Mouse (Mus musculus) neural tube, embryonic 13.5 days (tissue): ENCODE results near the gene Sacs. TPM values are rescaled to one million over a fixed set of nuclear protein-coding genes. Genes with fewer than 3 reads are reported as not detected.
"Not testable (repeated sequence)": the region's sequence is repeated elsewhere in the genome, so short reads cannot be mapped to it uniquely, and the experiment has no call there.

ENCODE experiments used
- ATAC-seq: fragments of 200-750 bp; cut with Nextera tagmentation; 2 replicates; pipeline ENCODE4 v1.8.0; 2017; ENCODE audit warnings: low read depth, mild to moderate bottlenecking, moderate TSS enrichment, moderate library complexity
- H3K27ac ChIP-seq: fragments of 300-500 bp; sonication (generic); replicated peaks from 2 replicates; pipeline ENCODE4 v1.5.1; 2015; ENCODE audit warnings: moderate library complexity, mild to moderate bottlenecking, inconsistent platforms
- H3K27me3 ChIP-seq: fragments of 300-500 bp; sonication (generic); 2 replicates; pipeline ENCODE4 v1.6.1; 2015; ENCODE audit warnings: mild to moderate bottlenecking, inconsistent platforms
- H3K36me3 ChIP-seq: fragments of 300-500 bp; sonication (generic); 2 replicates; pipeline ENCODE4 v1.6.1; 2015; ENCODE audit warnings: mild to moderate bottlenecking, inconsistent platforms
- H3K4me1 ChIP-seq: fragments of 300-500 bp; sonication (generic); replicated peaks from 2 replicates; pipeline ENCODE4 v1.6.1; 2015; ENCODE audit warnings: inconsistent platforms
- H3K4me2 ChIP-seq: fragments of 300-500 bp; sonication (generic); 2 replicates; pipeline ENCODE4 v1.6.1; 2015; ENCODE audit warnings: inconsistent platforms, mild to moderate bottlenecking, moderate library complexity
- H3K4me3 ChIP-seq: fragments of 300-500 bp; sonication (generic); 2 replicates; pipeline ENCODE4 v1.5.1; 2015; ENCODE audit warnings: mild to moderate bottlenecking, inconsistent platforms
- H3K9ac ChIP-seq: fragments of 300-500 bp; sonication (generic); 2 replicates; pipeline ENCODE4 v1.6.1; 2015; ENCODE audit warnings: moderate library complexity, mild to moderate bottlenecking, inconsistent platforms
- H3K9me3 ChIP-seq: fragments of 300-500 bp; sonication (generic); 2 replicates; pipeline ENCODE4 v1.6.1; 2016; ENCODE audit warnings: inconsistent platforms
- WGBS: fragments of 180-500 bp; shearing (Covaris S2); methylation state at CpG from one replicate; pipeline ENCODE4 v1.1.7; 2015; 5-methylcytosine and 5-hydroxymethylcytosine counted together
- polyA plus RNA-seq: library from polyadenylated mRNA; unstranded; fragments of >200 nt; fragmentation: Nextera tagmentation; extraction: Ambion mirVana; gene quantifications from 2 replicates; pipeline ENCODE4 v1.2.1, GENCODE M21; 2015

The Sacs gene
- 6.5 and 8.0 TPM in 2 replicates for polyA plus RNA-seq

DNA sequence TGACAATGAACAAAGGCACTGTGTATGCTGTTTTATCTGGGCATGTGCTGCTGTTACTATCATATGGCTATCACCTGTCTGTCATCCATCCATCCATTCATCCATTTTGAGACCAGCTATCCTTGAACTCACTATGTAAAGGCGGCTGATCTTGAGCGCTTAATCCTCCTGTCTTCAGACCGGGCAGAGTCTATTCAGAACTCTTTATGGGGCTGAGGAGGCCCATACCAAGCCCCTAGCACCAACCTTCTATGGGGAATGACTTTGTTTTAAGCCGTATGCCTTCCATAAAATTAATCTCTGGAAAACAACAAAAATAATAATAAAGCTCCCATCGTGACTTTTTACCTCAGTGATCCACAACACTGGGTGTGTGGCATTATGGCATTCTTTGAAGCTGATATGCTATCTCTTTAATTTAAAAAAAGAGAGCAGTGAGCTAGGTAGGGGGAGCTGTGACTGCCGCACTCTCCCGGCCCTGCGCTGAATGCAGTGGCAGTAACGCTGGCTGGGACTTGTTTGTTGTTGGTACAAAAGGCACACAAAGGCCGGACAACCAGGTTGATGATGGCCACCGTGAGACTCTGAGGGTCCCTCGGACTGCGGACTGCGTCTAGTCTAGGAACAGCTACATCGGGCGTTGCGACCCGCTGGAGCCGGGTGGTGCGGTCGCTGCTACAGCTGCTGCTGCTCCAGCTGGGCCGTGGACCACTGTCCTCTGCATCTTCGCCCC is at the start of gene Sacs:
Gene Sacs, plus strand, starts transcription at position 464 of the 733 bp plus-strand sequence.
- Histone ChIP-seq H3K27me3 (no peaks in the 10 kb centered on the region), H3K9me3 (no peaks in the 10 kb centered on the region), H3K27ac (peak within 1 kb of the TSS; percentile 82), H3K4me2 (peak within 1 kb of the TSS; percentile 63), H3K4me1 (peaks cover 22% of the 10 kb centered on the region), H3K36me3 (no peaks in the 10 kb centered on the region), H3K9ac (peak within 1 kb of the TSS; percentile 86), H3K4me3 (peak within 1 kb of the TSS; percentile 63)
- WGBS: 2% methylated on average over 23 of the region's 23 CpGs
- ATAC-seq: peak; percentile 93

DNA sequence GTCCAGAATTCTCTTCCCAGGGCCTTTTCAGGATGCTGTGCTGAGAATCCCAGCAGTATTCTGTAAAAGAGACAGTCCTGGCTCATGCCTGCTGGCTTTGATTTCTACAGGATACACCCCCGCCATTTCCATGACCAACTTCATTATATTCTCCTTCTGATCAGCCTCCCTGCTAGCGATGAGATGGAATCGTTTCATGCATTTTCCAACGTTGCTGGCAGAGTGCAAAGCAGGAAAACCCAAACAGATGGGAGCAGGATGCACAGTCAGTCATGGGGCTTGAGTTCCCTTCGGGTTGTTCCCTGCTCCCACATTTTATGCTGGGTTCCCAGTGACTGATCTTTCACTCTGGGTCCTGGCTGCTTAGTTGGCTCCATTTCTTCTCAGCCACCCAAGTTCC is 47.3 kb upstream of the Sacs start:
- Histone ChIP-seq H3K27ac (no peak overlapping the region), H3K36me3 (no peaks in the 10 kb centered on the region), H3K9me3 (no peaks in the 10 kb centered on the region), H3K4me3 (no peak overlapping the region), H3K4me2 (no peak overlapping the region), H3K9ac (no peak overlapping the region), H3K27me3 (no peaks in the 10 kb centered on the region), H3K4me1 (no peaks in the 10 kb centered on the region)
- no peak for ATAC-seq
- WGBS: 85% methylated on average over 5 of the region's 5 CpGs

DNA sequence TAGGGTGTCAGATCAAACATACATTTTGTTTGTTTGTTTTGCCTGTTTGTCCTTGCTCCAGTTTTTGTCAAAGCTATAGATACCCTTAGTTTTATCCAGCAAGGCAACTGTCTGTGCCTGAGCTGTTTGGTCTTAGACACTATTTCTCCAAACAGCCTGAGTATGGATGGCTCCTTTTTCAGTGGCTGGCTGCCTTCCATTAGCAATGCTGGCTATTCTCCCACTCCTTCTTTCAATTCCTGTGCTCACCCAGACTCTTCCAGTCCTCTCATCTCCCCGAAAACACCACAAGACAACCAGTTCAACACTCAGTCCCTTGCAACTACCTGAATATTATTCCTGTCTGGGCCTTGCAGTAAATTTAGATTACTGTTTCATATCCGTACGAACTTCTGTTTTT is 46.2 kb upstream of the Sacs start:
- ATAC-seq: no peak
- H3K27me3 ChIP-seq: no peaks in the 10 kb centered on the region
- 88% methylated on average over 3 of the region's 3 CpGs for WGBS

DNA sequence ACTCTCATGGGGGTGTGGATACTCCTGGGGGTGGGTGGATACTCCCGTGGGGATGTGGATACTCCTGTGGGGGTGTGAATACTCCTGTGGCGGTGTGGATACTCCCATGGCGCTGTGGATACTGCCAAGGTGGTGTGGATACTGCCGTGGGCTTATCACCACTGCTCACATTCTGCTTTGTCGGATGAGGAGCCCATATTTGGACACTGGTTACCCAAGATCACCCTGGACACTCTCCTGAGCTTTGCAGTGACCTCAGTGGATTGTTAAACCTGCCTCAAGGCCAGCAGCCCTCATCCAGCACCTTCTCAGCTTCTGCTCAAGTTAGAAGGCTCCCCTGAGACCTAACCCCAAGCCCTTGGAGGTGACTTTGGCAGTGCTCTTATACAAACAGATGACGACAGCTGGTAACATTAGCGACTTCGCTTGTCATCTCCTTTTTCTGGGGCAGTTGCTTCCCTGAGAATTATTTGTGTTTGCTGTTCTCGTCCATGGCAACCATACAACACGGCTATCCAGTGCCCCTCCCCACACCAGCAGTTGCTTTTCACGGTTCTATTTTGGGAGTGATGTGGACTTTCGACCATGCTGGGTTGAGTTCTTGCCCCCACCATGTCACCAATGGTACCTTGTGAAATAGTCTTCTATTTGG is 40.2 kb upstream of the Sacs start:
- no peak overlapping the region for H3K9ac ChIP-seq
- H3K27me3 ChIP-seq: no peaks in the 10 kb centered on the region
- no peak overlapping the region for H3K4me3 ChIP-seq
- 80% methylated on average over 12 of the region's 12 CpGs for WGBS
- H3K4me2 ChIP-seq: no peak overlapping the region
- ATAC-seq: no peak
- no peaks in the 10 kb centered on the region for H3K36me3 ChIP-seq
- no peaks in the 10 kb centered on the region for H3K9me3 ChIP-seq
- no peaks in the 10 kb centered on the region for H3K4me1 ChIP-seq
- no peak overlapping the region for H3K27ac ChIP-seq

More for the DNA sequence above, 46.2 kb upstream of the Sacs start:
- Histone ChIP-seq H3K4me2 (no peak overlapping the region), H3K4me1 (no peaks in the 10 kb centered on the region), H3K9ac (no peak overlapping the region), H3K4me3 (no peak overlapping the region), H3K9me3 (no peaks in the 10 kb centered on the region), H3K36me3 (no peaks in the 10 kb centered on the region), H3K27ac (no peak overlapping the region)

DNA sequence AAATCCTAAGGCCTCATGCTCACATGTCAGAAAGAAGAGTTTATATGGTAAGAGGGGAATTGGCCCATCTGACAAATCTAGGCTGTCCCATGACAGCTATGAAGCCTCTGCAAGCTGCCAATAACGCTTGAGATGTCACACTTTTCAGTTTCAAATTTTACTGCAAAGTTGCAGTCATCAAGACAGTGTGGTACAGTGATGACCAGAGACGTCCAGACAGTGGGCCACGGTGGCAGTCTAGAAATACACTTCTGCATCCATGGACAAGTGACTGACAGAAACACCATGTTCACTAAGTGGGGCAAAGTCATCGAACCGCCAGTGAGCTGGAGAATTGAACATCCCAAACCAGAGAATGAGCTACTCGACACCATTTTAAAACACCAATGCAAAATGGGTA is 37.5 kb upstream of the Sacs start:
- Histone ChIP-seq H3K4me2 (no peak overlapping the region), H3K9me3 (no peaks in the 10 kb centered on the region), H3K9ac (no peak overlapping the region), H3K27ac (no peak overlapping the region), H3K27me3 (no peaks in the 10 kb centered on the region), H3K36me3 (no peaks in the 10 kb centered on the region), H3K4me3 (no peak overlapping the region), H3K4me1 (no peaks in the 10 kb centered on the region)
- ATAC-seq: no peak
- 90% methylated on average over 6 of the region's 6 CpGs for WGBS

DNA sequence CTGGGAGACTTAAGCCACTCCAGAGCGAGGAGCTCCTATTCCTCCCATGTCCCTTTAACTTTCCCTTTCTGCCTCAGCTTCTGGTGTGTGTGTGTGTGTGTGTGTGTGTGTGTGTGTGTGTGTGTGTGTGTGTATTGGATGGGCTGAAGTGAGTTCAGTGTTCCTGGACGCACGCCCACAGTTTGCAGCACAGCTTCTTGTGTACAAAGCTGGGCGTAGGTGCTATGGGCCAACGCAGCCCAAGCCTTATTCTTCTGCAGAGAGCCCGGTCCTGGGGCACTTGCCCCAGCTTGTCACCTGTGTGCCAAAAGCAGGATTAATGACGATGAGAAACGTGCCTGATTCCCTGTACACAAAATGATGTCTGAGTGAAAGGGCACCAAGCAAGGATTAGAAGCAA is 31.9 kb upstream of the Sacs start:
- Histone ChIP-seq H3K27me3 (no peaks in the 10 kb centered on the region), H3K36me3 (no peaks in the 10 kb centered on the region), H3K9me3 (no peaks in the 10 kb centered on the region), H3K4me1 (no peaks in the 10 kb centered on the region), H3K4me2 (no peak overlapping the region), H3K27ac (no peak overlapping the region), H3K4me3 (no peak overlapping the region), H3K9ac (no peak overlapping the region)
- no peak for ATAC-seq
- 86% methylated on average over 8 of the region's 8 CpGs for WGBS

DNA sequence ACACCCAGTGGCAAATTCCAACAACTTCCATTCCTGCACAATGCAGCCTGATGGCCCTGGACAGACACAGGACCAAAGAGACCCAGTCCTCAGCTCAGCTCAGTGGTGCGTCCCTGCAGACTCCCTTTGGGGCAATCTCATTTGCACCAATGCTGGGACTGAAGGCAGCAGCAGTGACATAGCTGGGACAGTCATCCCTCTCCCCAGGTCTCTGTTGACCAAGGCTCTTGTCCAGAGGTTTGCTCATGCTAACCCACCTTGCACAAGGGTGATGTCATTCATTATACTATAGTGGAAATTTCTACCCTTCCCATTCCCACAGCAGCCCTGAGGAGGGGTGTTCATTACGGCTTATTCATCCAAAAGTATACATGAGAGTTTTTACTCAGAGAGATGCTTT is 29.6 kb upstream of the Sacs start:
- Histone ChIP-seq H3K27ac (no peak overlapping the region), H3K4me3 (no peak overlapping the region), H3K36me3 (no peaks in the 10 kb centered on the region), H3K4me1 (peaks cover 3% of the 10 kb centered on the region; the same call in 1 of the 2 replicates), H3K9ac (no peak overlapping the region), H3K27me3 (no peaks in the 10 kb centered on the region), H3K9me3 (no peaks in the 10 kb centered on the region), H3K4me2 (no peak overlapping the region)
- no peak for ATAC-seq
- WGBS: 90% methylated on average over 2 of the region's 2 CpGs

DNA sequence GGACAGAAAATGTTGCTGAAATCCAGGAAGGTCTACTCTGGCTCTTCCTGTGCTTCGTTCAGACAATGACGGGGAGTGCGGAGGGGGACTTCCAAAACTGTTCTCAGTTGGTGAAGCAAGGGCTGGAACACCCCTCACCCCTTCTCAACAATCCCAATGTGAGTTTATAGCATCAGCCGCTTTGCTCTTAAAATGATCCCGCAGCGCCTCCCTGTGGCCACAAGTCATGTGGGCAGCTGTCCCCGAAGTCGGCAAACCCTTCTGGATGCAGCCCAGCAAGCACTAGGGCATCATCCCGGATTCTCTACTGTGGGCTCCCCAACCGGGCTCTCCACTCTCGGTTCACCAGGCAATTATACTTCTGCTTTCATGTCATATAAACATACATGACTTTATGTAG is 25.9 kb upstream of the Sacs start:
- Histone ChIP-seq H3K4me2 (no peak overlapping the region), H3K9ac (no peak overlapping the region), H3K4me3 (no peak overlapping the region), H3K27me3 (no peaks in the 10 kb centered on the region), H3K4me1 (peaks cover 3% of the 10 kb centered on the region; the same call in 1 of the 2 replicates), H3K27ac (no peak overlapping the region), H3K9me3 (no peaks in the 10 kb centered on the region), H3K36me3 (no peaks in the 10 kb centered on the region)
- 3% methylated on average over 11 of the region's 11 CpGs for WGBS
- ATAC-seq: peak; percentile 50; the same call in 1 of the 2 replicates

DNA sequence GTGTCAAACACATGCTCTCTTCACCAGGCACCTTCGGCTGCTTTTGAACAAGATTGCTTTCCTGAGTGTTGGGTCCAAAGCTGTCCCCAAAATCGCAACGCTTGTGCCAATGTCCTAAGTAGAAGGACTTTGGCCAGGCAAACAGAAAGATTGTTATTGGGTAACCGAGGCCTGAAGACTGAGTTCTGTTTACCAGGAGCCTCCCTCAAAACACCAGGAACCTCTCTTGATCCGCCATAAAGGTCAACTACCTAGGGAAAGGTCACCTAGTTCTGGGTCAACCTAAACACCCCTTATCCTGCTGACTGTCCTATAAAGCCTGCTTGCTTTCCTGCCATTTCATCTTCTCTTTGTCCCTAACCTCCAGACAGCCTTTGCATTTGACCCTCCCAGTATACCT is 13.5 kb upstream of the Sacs start:
- ATAC-seq: no peak
- Histone ChIP-seq H3K4me1 (no peaks in the 10 kb centered on the region), H3K9ac (no peak overlapping the region), H3K36me3 (no peaks in the 10 kb centered on the region), H3K27me3 (no peaks in the 10 kb centered on the region), H3K4me2 (no peak overlapping the region), H3K27ac (no peak overlapping the region), H3K4me3 (no peak overlapping the region), H3K9me3 (no peaks in the 10 kb centered on the region)
- WGBS: 90% methylated on average over 5 of the region's 5 CpGs

DNA sequence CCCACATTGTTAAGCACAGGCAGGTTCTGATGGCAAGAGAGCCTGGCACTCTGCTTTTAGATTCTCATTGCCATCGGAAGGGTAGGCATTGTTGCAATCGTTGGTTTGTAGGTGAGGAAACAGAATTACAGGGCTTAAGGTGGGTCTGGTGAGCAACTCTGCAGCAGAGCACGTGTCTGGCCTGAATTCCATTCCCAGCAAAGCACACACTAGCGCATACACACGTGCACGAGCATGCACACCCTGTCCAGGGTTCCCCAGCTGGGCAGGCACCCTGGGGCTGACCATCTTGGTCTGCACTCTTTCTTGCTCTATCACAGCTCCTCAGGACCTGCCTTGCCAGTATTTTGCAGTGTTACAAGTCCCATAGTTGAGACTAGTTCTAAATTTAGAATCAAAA is 13.1 kb upstream of the Sacs start:
- Histone ChIP-seq H3K9me3 (no peaks in the 10 kb centered on the region), H3K36me3 (no peaks in the 10 kb centered on the region), H3K27me3 (no peaks in the 10 kb centered on the region), H3K4me3 (no peak overlapping the region), H3K4me1 (no peaks in the 10 kb centered on the region), H3K9ac (no peak overlapping the region), H3K27ac (no peak overlapping the region), H3K4me2 (no peak overlapping the region)
- no peak for ATAC-seq
- 87% methylated on average over 6 of the region's 6 CpGs for WGBS

DNA sequence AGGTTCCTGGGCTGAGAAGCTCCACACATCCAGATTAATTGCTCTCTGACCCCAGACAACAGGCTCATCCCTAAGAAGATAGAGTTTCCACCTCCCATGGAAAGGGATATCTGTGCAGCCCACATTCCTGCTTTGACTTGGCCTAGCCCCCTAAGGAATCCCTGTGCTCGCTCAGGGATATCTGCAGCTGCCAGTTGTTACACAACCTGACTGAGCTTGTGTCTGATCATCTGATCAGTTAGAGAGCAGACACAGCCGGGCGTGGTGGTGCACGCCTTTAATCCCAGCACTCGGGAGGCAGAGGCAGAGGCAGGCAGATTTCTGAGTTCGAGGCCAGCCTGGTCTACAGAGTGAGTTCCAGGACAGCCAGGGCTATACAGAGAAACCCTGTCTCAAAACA is 10.9 kb upstream of the Sacs start:
- H3K4me3 ChIP-seq, H3K4me1 ChIP-seq, H3K9ac ChIP-seq, H3K27ac ChIP-seq, H3K9me3 ChIP-seq, H3K4me2 ChIP-seq, H3K27me3 ChIP-seq, H3K36me3 ChIP-seq, ATAC-seq: not testable (repeated sequence)
- WGBS: 87% methylated on average over 6 of the region's 6 CpGs

DNA sequence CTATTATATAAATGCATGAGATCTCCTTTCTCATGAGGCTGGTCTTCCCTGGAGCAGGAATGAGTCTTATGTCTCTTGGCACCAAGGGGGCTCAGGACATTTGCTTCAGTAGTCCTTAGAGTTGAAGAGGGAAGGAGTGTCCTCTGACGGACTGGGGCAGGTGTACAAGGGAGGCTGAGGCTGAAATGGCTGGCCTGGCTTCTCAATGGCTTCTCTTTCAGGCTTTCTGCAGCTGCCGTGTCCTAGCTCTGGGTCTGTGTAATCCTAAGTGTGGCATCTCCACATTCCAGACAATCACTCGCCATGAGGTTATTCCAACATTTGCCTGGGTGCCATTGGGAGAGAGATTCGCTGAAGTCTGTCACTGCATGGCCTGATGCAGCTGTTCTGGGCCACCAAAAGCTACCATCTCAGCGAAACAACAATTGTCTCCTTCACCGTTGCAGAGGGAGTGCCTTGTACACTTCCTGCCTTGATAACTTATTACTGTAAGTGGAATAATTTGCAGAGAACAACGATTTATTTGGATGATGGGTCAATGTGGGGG is 9.2 kb upstream of the Sacs start:
- H3K27me3 ChIP-seq: no peaks in the 10 kb centered on the region
- no peak overlapping the region for H3K27ac ChIP-seq
- no peaks in the 10 kb centered on the region for H3K4me1 ChIP-seq
- H3K9me3 ChIP-seq: no peaks in the 10 kb centered on the region
- H3K9ac ChIP-seq: no peak overlapping the region
- 74% methylated on average over 7 of the region's 7 CpGs for WGBS
- H3K4me3 ChIP-seq: no peak overlapping the region
- H3K4me2 ChIP-seq: no peak overlapping the region
- no peak for ATAC-seq
- no peaks in the 10 kb centered on the region for H3K36me3 ChIP-seq
